Mouse (Mus musculus) retina, postnatal 7 days (tissue): ENCODE measurements around the gene Tmsb10.

Experiments
- DNase-seq: peaks from one replicate; pipeline ENCODE4 v3.0.0-alpha.2; 2012; ENCODE audit warnings: low read depth, low spot score

The Tmsb10 gene

GRCm38 (mm10) chr6:72911261-72911660 lies 47.3 kb downstream of the Tmsb10 start:
- no peak for DNase-seq
